Mouse (Mus musculus) kidney, adult 2 months (tissue): ENCODE results near the gene Sesn1. TPM values are rescaled to one million over a fixed set of nuclear protein-coding genes. Genes with fewer than 3 reads are reported as not detected.
A peak's percentile ranks its signal among the peaks of the same experiment; 100 is the strongest.

Experiments used
- DNase-seq: peaks from one replicate; pipeline ENCODE4 v3.0.0; 2021
- H3K27ac ChIP-seq: fragments of 200-500 bp; 2 replicates; pipeline ENCODE4 v1.5.1; 2012; ENCODE audit warnings: low read depth, low read length, control low read depth, inconsistent platforms; ENCODE audit not compliant: insufficient read depth
- H3K27me3 ChIP-seq: fragments of 200-500 bp; replicated peaks from 2 replicates; pipeline ENCODE4 v1.6.1; 2012; ENCODE audit warnings: mild to moderate bottlenecking, moderate library complexity, low read length, inconsistent platforms; ENCODE audit not compliant: control insufficient read depth, insufficient read depth
- H3K36me3 ChIP-seq: fragments of 200-500 bp; 2 replicates; pipeline ENCODE4 v1.6.1; 2012; ENCODE audit warnings: mild to moderate bottlenecking, moderate library complexity, low read length, inconsistent platforms; ENCODE audit not compliant: control insufficient read depth, insufficient read depth
- H3K4me1 ChIP-seq: fragments of 200-500 bp; 2 replicates; pipeline ENCODE4 v1.6.1; 2011; ENCODE audit warnings: low read length; ENCODE audit not compliant: control insufficient read depth, insufficient read depth
- H3K4me3 ChIP-seq: fragments of 200-500 bp; 2 replicates; pipeline ENCODE4 v1.5.1; 2011; ENCODE audit warnings: mild to moderate bottlenecking, low read depth, low read length, control low read depth; ENCODE audit not compliant: insufficient read depth
- CTCF ChIP-seq: fragments of 200-500 bp; conservative IDR thresholded peaks from 2 replicates; pipeline ENCODE4 v1.5.1; 2011; ENCODE audit warnings: low read depth, mild to moderate bottlenecking, control low read depth, low read length, moderate library complexity, mixed read lengths; ENCODE audit not compliant: insufficient read depth, insufficient read length
- POLR2A ChIP-seq: fragments of 200-500 bp; IDR thresholded peaks from one replicate; pipeline ENCODE4 v1.6.1; 2011; ENCODE audit warnings: low read depth, low read length, control low read depth
- WGBS: fragments of 180-500 bp; shearing (Covaris S2); methylation state at CpG from one replicate; pipeline ENCODE4 v1.1.7; 2018; 5-methylcytosine and 5-hydroxymethylcytosine counted together
- polyA plus RNA-seq: library from polyadenylated mRNA; depleted of rRNA; stranded (reverse); fragments of >200 nt; gene quantifications from 2 replicates; pipeline ENCODE4 v1.2.3, GENCODE M21; 2012

The Sesn1 gene
- polyA plus RNA-seq, 1 experiment: 13.2 TPM

DNA sequence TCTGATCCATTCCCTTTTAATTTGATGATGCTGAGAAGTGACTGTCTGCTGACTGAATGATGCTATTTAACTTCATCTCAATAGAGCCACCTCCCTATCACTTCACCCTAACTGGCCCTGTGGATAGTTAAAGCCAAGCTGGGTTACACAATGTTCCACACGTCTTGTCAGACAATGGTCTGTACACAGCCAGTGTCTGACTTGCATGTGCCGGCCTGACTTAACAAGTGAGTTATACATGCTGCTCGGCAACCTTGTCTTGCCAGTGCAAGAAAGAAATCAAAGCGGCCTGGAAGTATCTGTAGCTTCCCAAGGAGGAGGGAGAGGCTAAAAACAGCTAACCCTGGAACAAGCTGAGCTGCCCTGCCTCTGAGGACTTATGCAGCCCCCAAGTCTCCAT, 71.7 kb downstream of the Sesn1 start:
- Histone ChIP-seq H3K4me3 (no peak overlapping the region), H3K36me3 (no peaks in the 10 kb centered on the region), H3K27ac (no peak overlapping the region), H3K4me1 (peaks cover 3% of the 10 kb centered on the region; the same call in 1 of the 2 replicates), H3K27me3 (no peaks in the 10 kb centered on the region)
- WGBS: 78% methylated on average over 4 of the region's 4 CpGs
- DNase-seq: no peak
- TF ChIP-seq POLR2A (no peak), CTCF (no peak)

DNA sequence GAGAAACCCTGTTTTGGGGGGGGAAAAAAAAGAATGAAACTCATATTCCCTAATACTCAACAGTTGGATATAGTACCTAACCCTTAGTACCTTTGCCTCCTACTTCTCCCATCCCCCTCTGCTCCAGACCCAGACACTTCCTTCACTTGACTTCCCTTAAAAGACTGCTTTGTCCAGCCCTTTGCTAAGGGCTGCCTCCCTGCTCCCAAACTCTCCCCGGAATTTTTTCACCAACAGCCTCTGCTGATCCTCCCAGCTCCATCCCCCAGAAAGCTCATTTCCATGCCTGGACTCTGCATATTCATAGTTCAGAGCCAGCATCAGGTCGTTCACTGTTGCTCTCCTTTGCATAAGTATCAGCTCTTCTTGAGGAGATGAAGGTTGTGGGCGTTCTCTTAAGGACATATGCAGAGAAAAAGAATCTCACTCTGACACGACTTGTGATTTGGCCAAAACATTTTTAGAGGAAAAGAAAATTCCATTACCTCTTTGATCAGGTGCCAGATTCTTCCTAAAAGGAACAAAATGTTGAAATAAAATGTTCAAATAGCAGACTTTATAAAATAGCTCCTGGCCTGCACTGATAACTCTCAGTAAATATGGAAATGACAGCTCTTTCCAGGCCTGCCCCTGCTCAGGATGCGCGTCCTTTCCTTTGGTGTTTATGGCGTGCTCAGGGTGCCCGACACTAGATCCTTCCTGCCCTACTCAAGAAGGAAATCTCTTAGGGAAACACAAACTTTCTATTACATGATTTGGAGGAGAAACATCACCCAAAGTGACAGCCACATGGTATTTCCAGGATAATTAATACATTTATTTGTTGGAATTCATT, 74.2 kb downstream of the Sesn1 start:
- Histone ChIP-seq H3K36me3 (no peaks in the 10 kb centered on the region), H3K27me3 (no peaks in the 10 kb centered on the region), H3K4me3 (no peak overlapping the region), H3K27ac (peak overlapping the region; percentile 39; the same call in 1 of the 2 replicates), H3K4me1 (peaks cover 13% of the 10 kb centered on the region)
- 49% methylated on average over 8 of the region's 8 CpGs for WGBS
- TF ChIP-seq CTCF (no peak), POLR2A (no peak)
- DNase-seq: peak; percentile 53

DNA sequence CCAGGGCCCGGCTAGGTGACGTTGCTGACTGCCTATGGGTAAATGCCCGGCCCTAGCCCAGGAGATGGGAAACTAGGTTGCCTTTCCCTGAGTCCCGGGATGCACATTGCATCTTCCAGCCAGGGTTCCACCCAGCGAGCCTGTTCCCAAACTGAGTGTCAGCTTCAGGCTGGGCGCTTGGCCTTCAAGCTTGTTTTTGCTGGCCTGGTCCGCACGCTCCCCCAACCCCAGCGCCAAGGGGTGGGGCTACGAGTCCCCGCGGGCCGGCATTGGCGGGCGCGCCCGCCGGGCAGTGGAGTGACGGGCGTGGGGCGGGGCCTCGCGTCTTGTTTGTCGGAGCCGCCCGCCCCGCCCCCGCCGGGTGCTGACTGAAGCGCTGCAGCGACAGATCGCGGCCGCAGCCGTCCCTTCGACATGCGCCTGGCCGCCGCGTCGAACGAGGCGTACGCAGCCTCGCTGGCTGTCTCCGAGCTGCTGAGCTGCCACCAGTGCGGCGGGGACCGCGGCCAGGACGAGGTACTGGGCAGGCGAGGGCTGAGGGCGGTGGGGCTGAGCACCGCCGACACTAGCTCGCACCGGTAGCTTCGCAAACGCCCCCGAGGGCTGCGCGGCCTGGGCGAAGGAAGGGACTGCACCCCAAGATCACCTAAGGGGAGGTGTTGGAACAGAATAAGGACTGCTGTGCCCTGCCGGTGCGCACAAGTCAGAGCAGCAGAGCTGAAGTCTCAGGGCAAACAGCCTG, 77.5 kb downstream of the Sesn1 start:
- H3K4me1 ChIP-seq: peaks cover 17% of the 10 kb centered on the region
- no peaks in the 10 kb centered on the region for H3K36me3 ChIP-seq
- WGBS: under 1% methylated on average over 65 of the region's 65 CpGs
- DNase-seq: peak; percentile 97
- H3K4me3 ChIP-seq: peak overlapping the region; percentile 91
- no peaks in the 10 kb centered on the region for H3K27me3 ChIP-seq
- H3K27ac ChIP-seq: peak overlapping the region; percentile 93
- peak; percentile 25 for TF ChIP-seq POLR2A
- TF ChIP-seq CTCF: no peak

DNA sequence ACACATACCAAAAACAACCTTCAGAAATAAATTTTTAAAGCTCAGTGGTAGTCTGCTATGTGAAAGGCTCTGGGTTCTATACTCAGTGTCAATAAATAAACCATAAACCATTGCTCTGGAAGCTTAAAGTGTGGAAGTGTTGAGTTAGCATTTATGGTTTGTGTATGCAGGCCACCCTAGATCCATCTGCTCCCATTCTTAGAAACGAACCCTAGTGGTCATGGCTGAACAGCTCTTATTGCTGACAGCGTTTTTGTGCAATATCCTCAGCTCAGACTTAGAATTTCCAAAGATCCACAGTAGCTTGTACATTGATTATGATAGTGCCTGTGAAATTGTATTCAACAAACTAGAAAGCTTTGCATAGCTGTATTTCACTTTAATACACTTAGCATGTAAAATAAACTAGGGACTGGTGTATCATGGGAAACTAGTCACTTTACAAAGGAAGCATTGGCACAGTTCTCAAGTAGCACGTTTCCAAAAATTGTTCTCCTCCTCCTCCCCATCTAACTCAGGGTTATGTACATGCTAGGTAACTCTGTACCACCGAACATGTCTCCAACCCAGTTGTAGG, 78.7 kb downstream of the Sesn1 start:
- WGBS: 11% methylated on average over 4 of the region's 4 CpGs
- H3K27ac ChIP-seq: no peak overlapping the region
- peak; percentile 46 for DNase-seq

DNA sequence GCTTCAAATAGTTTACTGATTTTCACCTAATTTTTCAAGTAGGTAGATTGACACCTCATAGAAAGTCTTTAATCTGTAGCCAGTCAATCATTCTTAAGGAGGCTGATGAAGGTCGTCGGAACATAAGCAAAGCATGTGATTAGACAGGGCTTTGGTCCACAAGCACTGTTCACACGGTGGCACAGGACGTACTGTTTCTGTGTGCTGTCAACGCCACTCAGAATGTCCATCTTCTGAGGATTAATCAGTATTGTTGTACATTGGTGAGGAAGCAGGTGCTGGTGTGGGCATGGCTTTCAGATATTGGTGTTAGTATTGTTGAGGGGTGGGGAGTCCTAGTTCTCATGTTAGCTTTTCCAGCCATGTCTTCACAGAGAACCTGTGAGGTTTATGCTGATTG, 79.8 kb downstream of the Sesn1 start:
- Histone ChIP-seq H3K27ac (no peak overlapping the region), H3K36me3 (no peaks in the 10 kb centered on the region), H3K4me1 (peaks cover 27% of the 10 kb centered on the region), H3K27me3 (no peaks in the 10 kb centered on the region), H3K4me3 (no peak overlapping the region)
- no peak for TF ChIP-seq POLR2A
- TF ChIP-seq CTCF: no peak
- WGBS: 54% methylated on average over 5 of the region's 5 CpGs
- DNase-seq: no peak

More for the DNA sequence above, 78.7 kb downstream of the Sesn1 start:
- H3K36me3 ChIP-seq: no peaks in the 10 kb centered on the region
- no peak overlapping the region for H3K4me3 ChIP-seq
- H3K4me1 ChIP-seq: peaks cover 19% of the 10 kb centered on the region
- no peak for TF ChIP-seq POLR2A
- 0 out of 2 replicates have a peak, but pooled peaks have one; percentile 5 for TF ChIP-seq CTCF
- H3K27me3 ChIP-seq: no peaks in the 10 kb centered on the region

DNA sequence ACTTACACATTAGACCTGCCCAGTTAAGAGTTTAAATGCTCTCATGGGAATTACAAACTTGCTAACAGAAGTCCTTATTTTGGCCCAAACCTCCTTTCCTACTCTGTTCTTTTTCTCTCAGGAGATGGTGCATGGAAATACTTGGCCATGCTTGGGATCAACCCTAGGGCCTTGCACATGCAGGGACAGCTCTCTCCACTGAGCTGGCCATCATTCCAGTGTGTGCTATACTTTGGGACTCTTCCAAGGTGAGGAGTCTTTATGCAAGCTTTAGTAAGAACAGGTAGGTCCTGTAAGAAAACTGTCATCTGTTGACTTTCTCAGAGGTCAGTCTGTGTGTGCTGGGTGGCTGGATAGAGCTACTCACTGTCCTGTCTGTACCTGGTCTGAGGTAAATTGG, 80.8 kb downstream of the Sesn1 start:
- no peak overlapping the region; the same call in 1 of the 2 replicates for H3K27ac ChIP-seq
- no peak for DNase-seq
- TF ChIP-seq CTCF (no peak), POLR2A (no peak)
- no peaks in the 10 kb centered on the region for H3K36me3 ChIP-seq
- H3K4me3 ChIP-seq: no peak overlapping the region
- H3K4me1 ChIP-seq: peaks cover 27% of the 10 kb centered on the region
- H3K27me3 ChIP-seq: no peaks in the 10 kb centered on the region
